Mouse (Mus musculus) liver (tissue): ENCODE data around the gene 4930467E23Rik.
"Not testable (repeated sequence)": the region's sequence is repeated elsewhere in the genome, so short reads cannot be mapped to it uniquely, and the experiment has no call there.

Experiments used
- DNase-seq: peaks from one replicate; pipeline ENCODE4 v3.0.0-alpha.2; 2020; ENCODE audit warnings: mixed read lengths

Gene 4930467E23Rik

GRCm38 (mm10) chr8:19781328-19782114, 52.1 kb downstream of the 4930467E23Rik start:
- DNase-seq: not testable (repeated sequence)

GRCm38 (mm10) chr8:19782736-19783135, 53.4 kb downstream of the 4930467E23Rik start:
- not testable (repeated sequence) for DNase-seq

DNA sequence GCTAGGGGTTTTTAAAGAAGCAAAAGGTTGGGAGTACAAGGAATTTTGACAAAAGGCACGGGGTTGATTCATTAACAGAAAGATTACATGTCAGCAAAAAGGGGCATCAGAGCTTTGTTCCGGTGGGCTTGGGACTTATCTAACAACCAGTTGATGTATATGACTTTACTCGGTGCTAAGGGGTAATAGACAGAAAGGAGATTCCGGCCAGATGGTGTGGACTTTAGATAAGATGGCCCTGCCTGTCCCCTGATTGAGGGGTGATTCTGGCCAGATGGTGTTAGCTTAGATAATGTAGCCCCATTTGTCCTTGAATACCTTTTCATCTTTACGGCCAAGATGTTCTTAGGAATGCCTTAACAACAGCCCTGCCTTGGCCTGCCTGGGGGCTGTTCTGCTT, 54.5 kb downstream of the 4930467E23Rik start:
- not testable (repeated sequence) for DNase-seq

DNA sequence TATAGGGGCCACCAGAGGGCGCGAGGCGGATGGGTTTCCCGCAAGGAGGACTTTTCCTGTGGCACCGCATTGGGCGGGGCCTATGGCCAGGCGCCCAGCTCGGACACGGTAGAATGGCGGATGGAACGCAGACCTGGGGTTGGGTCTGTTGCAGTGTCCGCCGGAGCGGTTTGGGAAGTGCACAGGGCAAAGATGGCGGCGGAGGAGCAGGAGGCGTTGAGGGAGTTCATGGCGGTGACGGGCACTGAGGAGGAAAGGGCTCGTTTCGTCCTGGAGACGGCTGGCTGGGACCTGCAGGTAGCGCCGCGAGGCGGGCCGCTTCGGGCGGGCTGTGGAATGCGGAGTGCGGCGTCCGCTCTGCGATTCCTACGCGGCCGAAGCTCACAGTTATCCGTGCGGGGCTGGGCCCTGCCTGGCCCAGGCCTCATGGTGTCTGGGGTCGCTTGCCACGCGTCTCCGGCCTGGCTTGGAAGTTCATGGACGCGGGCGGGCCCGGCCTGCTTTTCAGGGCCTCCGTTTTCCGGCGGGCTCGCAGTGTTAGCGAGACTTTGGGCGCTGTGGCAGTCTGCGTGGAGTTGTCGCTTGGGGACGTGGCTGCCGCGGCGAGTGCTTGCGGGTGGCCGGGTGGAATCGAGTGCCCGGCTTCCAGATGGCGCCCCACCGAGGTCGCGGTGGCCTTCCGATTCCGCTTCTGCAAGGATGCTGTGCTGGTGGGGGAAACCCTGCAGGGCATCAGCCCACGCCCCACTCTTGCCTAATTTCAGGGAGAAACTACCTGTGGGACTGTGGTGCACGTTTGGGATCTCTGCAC, 55.4 kb downstream of the 4930467E23Rik start:
- DNase-seq: peak; percentile 95

DNA sequence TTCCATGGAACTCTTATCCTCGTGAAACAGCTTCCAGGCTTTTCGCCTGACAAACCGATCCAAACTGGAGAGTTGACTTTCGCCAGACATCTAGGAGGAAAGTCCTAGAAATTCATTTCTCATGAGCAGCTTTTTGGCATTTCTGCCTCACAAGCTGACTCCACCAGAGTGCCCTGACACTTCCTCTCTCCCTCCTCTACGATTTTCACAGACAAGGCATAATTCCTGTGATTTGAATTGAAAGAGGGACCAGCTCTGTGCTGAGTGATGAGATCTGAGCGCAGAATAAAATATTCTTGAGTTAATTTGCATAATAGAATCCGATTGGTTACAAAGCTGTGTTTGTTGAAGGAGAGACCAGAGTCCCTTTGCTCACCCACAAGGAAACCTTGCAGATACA, 63.3 kb downstream of the 4930467E23Rik start:
- not testable (repeated sequence) for DNase-seq
